Mouse (Mus musculus): ENCODE results near the gene Actrt3. TPM values are rescaled to one million over a fixed set of nuclear protein-coding genes. Genes with fewer than 3 reads are reported as not detected.
"Not testable (repeated sequence)": the region's sequence is repeated elsewhere in the genome, so short reads cannot be mapped to it uniquely, and the experiment has no call there.

Gene Actrt3
- polyA plus RNA-seq, 1 experiment from 2014 or later, result 0.10 TPM

DNA sequence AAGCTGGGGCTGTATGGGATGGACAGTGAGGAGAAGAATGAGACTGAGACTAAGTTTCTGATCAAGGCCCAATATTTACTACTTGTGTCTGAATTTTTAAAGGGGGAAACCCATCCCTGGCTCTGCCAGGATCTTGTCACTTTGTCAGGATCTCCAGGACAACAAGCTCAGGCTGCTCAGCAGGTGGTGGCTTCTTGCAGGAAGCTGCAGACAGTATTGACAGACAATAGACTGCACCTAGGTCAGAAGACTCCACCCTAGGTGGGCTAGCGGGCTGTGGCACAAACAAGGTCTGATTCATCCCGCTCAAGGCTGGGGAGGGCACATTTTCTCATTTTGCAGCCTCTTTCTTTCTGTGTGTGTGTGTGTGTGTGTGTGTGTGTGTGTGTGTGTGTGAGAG, 26.2 kb downstream of the Actrt3 start:
- no peak for ATAC-seq (ENCODE audit: insufficient number of reproducible peaks, insufficient read depth, low FRiP score, low TSS enrichment, low read depth)
- H3K36me3 ChIP-seq, result no peaks in the 10 kb centered on the region
- H3K27me3 ChIP-seq, result no peaks in the 10 kb centered on the region
- WGBS, result 28% methylated on average over 2 of the region's 2 CpGs
- no peak overlapping the region for H3K9ac ChIP-seq (replicated peaks)
- no peak overlapping the region for H3K4me2 ChIP-seq
- H3K4me3 ChIP-seq (replicated peaks), result no peak overlapping the region
- H3K9me3 ChIP-seq, result no peaks in the 10 kb centered on the region
- no peaks in the 10 kb centered on the region for H3K4me1 ChIP-seq (replicated peaks)
- H3K27ac ChIP-seq, result no peak overlapping the region

DNA sequence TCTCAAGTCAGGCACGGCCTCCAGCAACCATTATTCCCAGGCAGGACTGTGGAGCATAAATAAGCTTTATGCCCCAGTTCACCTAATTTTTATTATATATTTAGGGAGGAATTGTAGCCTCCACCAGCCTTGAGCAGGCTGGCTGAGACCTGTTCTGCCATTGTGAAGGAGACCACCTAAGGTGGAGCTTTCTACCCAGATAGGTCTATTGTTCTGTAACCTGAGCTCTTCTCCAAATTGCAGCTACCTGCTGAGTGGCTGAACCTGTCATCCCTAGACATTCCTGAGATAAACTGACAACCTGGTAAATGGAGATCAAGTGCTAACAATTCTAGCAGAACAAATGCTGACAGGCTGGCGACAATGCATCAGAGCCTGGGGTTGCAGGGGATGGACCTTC, 33.4 kb downstream of the Actrt3 start:
- not testable (repeated sequence) for H3K9me3 ChIP-seq; H3K4me1 ChIP-seq (replicated peaks); H3K27me3 ChIP-seq; H3K4me3 ChIP-seq (replicated peaks); ATAC-seq (ENCODE audit: insufficient number of reproducible peaks, insufficient read depth, low FRiP score, low TSS enrichment, low read depth); H3K36me3 ChIP-seq; H3K4me2 ChIP-seq; H3K9ac ChIP-seq (replicated peaks); H3K27ac ChIP-seq
- 36% methylated on average over 1 of the region's 2 CpGs for WGBS

DNA sequence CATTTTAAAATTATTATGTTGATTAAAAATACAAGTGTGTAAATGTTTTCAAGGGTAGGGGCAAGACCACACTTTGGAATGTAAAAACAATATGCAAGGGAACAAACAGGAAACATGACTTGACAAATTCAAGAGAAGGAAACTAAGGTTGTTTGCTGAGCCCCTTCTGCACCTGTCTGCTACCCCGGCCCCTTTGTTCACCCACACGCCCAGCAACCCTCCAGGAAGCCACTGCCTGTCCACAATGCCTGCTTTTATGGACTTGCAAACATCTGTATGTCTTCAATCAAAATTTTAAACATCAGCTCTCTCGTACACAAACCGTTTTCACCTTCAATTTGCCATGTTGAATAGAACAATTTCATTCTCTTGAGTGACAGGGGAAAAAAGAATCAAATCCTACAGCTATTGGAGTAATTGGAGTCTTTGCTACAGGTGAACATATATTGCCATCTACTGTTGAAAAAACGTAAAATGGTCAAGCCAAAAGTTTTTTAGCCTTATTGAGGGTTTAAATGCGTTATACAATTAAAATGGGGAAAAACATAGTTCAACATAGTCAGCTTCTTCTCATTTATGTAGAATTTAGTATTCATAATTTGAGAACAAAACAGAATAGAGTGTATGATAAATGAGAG, 38.9 kb downstream of the Actrt3 start:
- no peak overlapping the region for H3K27ac ChIP-seq
- no peaks in the 10 kb centered on the region for H3K27me3 ChIP-seq
- H3K4me3 ChIP-seq (replicated peaks), result no peak overlapping the region
- 42% methylated on average over 6 of the region's 6 CpGs for WGBS
- no peaks in the 10 kb centered on the region for H3K36me3 ChIP-seq
- no peak for ATAC-seq (ENCODE audit: insufficient number of reproducible peaks, insufficient read depth, low FRiP score, low TSS enrichment, low read depth)
- H3K9ac ChIP-seq (replicated peaks), result no peak overlapping the region
- no peak overlapping the region for H3K4me2 ChIP-seq
- H3K9me3 ChIP-seq, result no peaks in the 10 kb centered on the region
- no peaks in the 10 kb centered on the region for H3K4me1 ChIP-seq (replicated peaks)

DNA sequence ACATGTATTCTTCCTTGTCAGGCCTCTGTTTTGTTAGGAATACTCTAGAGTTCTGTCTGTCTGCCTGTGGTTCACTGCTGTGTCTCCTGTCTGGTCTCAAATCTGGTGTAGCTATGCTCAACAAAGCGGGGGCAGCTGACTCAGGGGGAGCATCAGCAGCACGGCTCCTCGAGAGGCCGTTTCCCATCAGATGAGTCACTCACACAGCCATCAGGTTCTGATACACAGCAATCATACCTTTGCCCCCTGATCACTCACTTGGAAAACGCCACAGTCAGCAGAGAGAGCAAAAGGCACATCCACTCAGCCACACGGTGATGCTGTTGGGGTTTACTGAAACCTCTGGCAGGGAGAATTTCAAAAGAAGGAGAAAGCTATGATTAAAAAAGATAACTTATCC, 46.0 kb downstream of the Actrt3 start:
- 73% methylated on average over 6 of the region's 6 CpGs for whole genome bisulfite sequencing

DNA sequence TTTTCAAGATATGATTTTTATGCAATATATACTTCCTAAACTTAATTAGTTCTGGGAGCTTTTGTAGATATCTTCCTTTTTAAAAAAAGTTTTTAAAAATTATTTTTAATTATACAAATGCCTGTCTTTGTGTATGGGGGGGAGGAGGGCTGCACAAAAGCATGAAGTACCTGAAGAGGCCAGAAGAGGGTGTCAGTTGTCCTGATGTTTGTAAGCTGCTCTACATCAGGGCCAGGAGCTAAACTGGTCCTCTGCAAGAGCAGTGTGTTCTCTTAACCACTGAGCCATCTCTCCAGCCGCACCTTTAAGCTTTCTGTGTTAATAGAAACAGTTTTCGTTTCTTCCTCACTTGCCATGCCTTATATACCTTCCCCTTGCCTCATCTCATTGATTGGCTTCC, 49.5 kb downstream of the Actrt3 start:
- 59% methylated on average over 2 of the region's 2 CpGs for WGBS
- Histone ChIP-seq H3K4me1 (replicated peaks) (peaks cover 29% of the 10 kb centered on the region), H3K9ac (replicated peaks) (no peak overlapping the region), H3K36me3 (no peaks in the 10 kb centered on the region), H3K27ac (no peak overlapping the region), H3K27me3 (no peaks in the 10 kb centered on the region), H3K4me2 (no peak overlapping the region), H3K4me3 (replicated peaks) (no peak overlapping the region), H3K9me3 (no peaks in the 10 kb centered on the region)
- ATAC-seq (ENCODE audit: insufficient number of reproducible peaks, insufficient read depth, low FRiP score, low TSS enrichment, low read depth), result no peak

More for the DNA sequence above, 46.0 kb downstream of the Actrt3 start:
- Histone ChIP-seq H3K4me1 (replicated peaks) (peaks cover 10% of the 10 kb centered on the region), H3K9ac (replicated peaks) (no peak overlapping the region), H3K36me3 (no peaks in the 10 kb centered on the region), H3K4me3 (replicated peaks) (no peak overlapping the region), H3K9me3 (no peaks in the 10 kb centered on the region), H3K4me2 (no peak overlapping the region), H3K27me3 (no peaks in the 10 kb centered on the region), H3K27ac (no peak overlapping the region)
- ATAC-seq (ENCODE audit: insufficient number of reproducible peaks, insufficient read depth, low FRiP score, low TSS enrichment, low read depth), result no peak

DNA sequence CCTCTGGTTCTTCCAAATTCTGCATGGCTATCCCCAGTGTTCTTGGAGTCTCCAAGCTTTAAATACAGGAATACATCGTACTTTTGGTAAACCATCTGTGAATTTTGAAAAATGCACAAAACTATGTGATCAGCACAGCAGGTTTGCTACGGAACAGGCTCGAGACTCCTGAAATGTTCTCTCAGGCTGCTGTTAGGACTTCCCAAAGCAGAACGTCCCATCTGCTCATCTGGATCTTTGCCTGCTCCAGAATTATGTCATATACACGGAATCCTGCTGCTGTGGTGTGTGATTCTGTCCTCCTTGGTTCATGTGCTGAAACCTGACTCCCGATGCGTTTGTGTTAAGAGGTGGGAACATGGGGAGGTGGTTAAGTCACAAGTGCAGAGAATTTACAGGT, 50.8 kb downstream of the Actrt3 start:
- 60% methylated on average over 7 of the region's 7 CpGs for WGBS
- H3K27ac ChIP-seq, result peak overlapping the region; percentile 23; the same call in 1 of the 2 replicates
- H3K36me3 ChIP-seq, result no peaks in the 10 kb centered on the region
- H3K4me2 ChIP-seq, result no peak overlapping the region
- H3K4me1 ChIP-seq (replicated peaks), result peaks cover 29% of the 10 kb centered on the region
- H3K27me3 ChIP-seq, result no peaks in the 10 kb centered on the region
- no peaks in the 10 kb centered on the region for H3K9me3 ChIP-seq
- H3K9ac ChIP-seq (replicated peaks), result no peak overlapping the region
- no peak for ATAC-seq (ENCODE audit: insufficient number of reproducible peaks, insufficient read depth, low FRiP score, low TSS enrichment, low read depth)
- no peak overlapping the region for H3K4me3 ChIP-seq (replicated peaks)

DNA sequence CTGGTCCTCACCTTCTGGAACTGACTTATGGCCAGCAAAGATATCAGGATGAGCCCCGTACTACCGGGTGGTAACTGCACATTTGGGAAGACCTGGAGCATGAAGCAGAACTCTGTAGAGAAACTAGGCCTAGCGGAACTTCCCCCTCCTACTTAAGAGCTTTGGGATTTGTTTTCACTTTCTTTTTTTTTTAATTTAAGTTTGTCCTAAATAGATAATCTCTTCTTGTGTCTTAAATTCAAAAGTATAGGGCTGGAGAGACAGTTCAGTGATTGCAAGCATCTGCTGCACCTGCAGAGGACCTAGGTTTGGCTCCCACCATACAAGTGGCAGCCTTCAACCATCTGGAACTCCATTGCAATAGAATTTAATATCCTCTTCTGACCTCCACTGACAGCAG, 51.8 kb downstream of the Actrt3 start, which contains the start of gene Mecom:
TSS of gene Mecom (minus strand) at position 101 of the 400 bp plus-strand sequence.
- H3K4me1 ChIP-seq (replicated peaks), result peaks cover 29% of the 10 kb centered on the region
- H3K36me3 ChIP-seq, result no peaks in the 10 kb centered on the region
- WGBS, result 88% methylated on average over 3 of the region's 3 CpGs
- H3K27ac ChIP-seq, result peak within 1 kb of the TSS; percentile 23; the same call in 1 of the 2 replicates
- H3K9me3 ChIP-seq, result no peaks in the 10 kb centered on the region
- no peaks in the 10 kb centered on the region for H3K27me3 ChIP-seq
- H3K4me2 ChIP-seq, result peak within 1 kb of the TSS; percentile 26
- ATAC-seq (ENCODE audit: insufficient number of reproducible peaks, insufficient read depth, low FRiP score, low TSS enrichment, low read depth), result no peak
- no peak within 1 kb of the TSS for H3K4me3 ChIP-seq (replicated peaks)
- H3K9ac ChIP-seq (replicated peaks), result no peak within 1 kb of the TSS

Other genes with a start within 250 kb of the Actrt3 start
- 187 TPM in 2 replicates for gene Mecom, start 51.9 kb downstream of the Actrt3 start, polyA plus RNA-seq (2016; fragmentation: Nextera tagmentation; extraction: Ambion mirVana)
- gene Mynn, start 2.1 kb upstream of the Actrt3 start, polyA plus RNA-seq (2016; fragmentation: Nextera tagmentation; extraction: Ambion mirVana), result 36.3 and 37.9 TPM in 2 replicates
- gene Lrriq4, start 44.6 kb upstream of the Actrt3 start, polyA plus RNA-seq (2016; fragmentation: Nextera tagmentation; extraction: Ambion mirVana), result not detected in 2 replicates
- 1.5 and 1.7 TPM in 2 replicates for gene Lrrc34, start 47.9 kb upstream of the Actrt3 start, polyA plus RNA-seq (2016; fragmentation: Nextera tagmentation; extraction: Ambion mirVana)
- not detected in 2 replicates for gene Lrrc31, start 99.9 kb upstream of the Actrt3 start, polyA plus RNA-seq (2016; fragmentation: Nextera tagmentation; extraction: Ambion mirVana)
- gene Samd7, start 146.4 kb upstream of the Actrt3 start, polyA plus RNA-seq (2016; fragmentation: Nextera tagmentation; extraction: Ambion mirVana), result not detected in 2 replicates
- 83.9 and 92.1 TPM in 2 replicates for gene Sec62, start 192.9 kb upstream of the Actrt3 start, polyA plus RNA-seq (2016; fragmentation: Nextera tagmentation; extraction: Ambion mirVana)